Mouse (Mus musculus) CH12.LX (cell line): ENCODE data around the gene Rapgef4. TPM values are rescaled to one million over a fixed set of nuclear protein-coding genes. Genes with fewer than 3 reads are reported as not detected.

ENCODE experiments used
- DNase-seq: peaks from one replicate; pipeline ENCODE4 v3.0.0-alpha.2; 2013; ENCODE audit errors: extremely low read depth
- H3K27ac ChIP-seq: 2 replicates; pipeline ENCODE4 v1.5.1; 2012; ENCODE audit warnings: low read depth, mild to moderate bottlenecking, control low read depth, moderate library complexity; ENCODE audit not compliant: insufficient read depth
- H3K27me3 ChIP-seq: replicated peaks from 2 replicates; pipeline ENCODE3; 2012; ENCODE audit warnings: inconsistent platforms
- H3K36me3 ChIP-seq, 2 experiments: replicated peaks in 1 of 2; 2 replicates each; pipeline versions ENCODE3 to v1.6.1; 2012; ENCODE audit warnings: inconsistent platforms in 1 of 2, low read length in 1 of 2, mild to moderate bottlenecking in 1 of 2, mixed read lengths in 1 of 2, moderate library complexity in 1 of 2; ENCODE audit not compliant: control insufficient read depth in 1 of 2, insufficient read depth in 1 of 2
- H3K4me1 ChIP-seq, 2 experiments: 2 replicates each; pipeline ENCODE4 v1.6.1; 2012; ENCODE audit warnings: inconsistent platforms in 1 of 2, moderate library complexity in 1 of 2; ENCODE audit not compliant: insufficient read depth in 2 of 2, control insufficient read depth in 1 of 2
- H3K4me2 ChIP-seq: 2 replicates; pipeline ENCODE4 v1.6.1; 2012; ENCODE audit warnings: low read depth, mild to moderate bottlenecking, control low read depth; ENCODE audit not compliant: poor library complexity, insufficient read depth, severe bottlenecking
- H3K4me3 ChIP-seq, 3 experiments: fragments of 150-350 bp in 1 of 3; sonication (generic) in 1 of 3; replicated peaks in 1 of 3; 2 replicates each; pipeline versions ENCODE3 to v1.5.1; 2011 to 2012; ENCODE audit warnings: low read depth in 2 of 3, low read length in 2 of 3, mild to moderate bottlenecking in 2 of 3, moderate library complexity in 2 of 3, control low read depth in 1 of 3, improper control_type of control experiment in 1 of 3, inconsistent platforms in 1 of 3, mixed read lengths in 1 of 3; ENCODE audit not compliant: poor library complexity in 1 of 3
- H3K79me2 ChIP-seq: replicated peaks from 2 replicates; pipeline ENCODE4 v1.6.1; 2012; ENCODE audit warnings: mild to moderate bottlenecking, moderate library complexity; ENCODE audit not compliant: control insufficient read depth, poor library complexity, insufficient read depth, severe bottlenecking; ENCODE audit errors: extremely low read depth
- H3K9ac ChIP-seq: 2 replicates; pipeline ENCODE4 v1.6.1; 2012; ENCODE audit warnings: low read depth, mild to moderate bottlenecking, control low read depth, moderate library complexity; ENCODE audit not compliant: insufficient read depth
- H3K9me3 ChIP-seq: replicated peaks from 2 replicates; pipeline ENCODE3; 2012; ENCODE audit warnings: low read length, inconsistent platforms, mixed read lengths
- BHLHE40 ChIP-seq: IDR thresholded peaks from 2 replicates; pipeline ENCODE4 v1.6.1; 2011; ENCODE audit warnings: mild to moderate bottlenecking, low read depth, low read length, improper control_type of control experiment
- CHD1 ChIP-seq: IDR thresholded peaks from 2 replicates; pipeline ENCODE4 v1.6.1; 2012; ENCODE audit warnings: low read depth, low read length, improper control_type of control experiment, inconsistent platforms
- ELF1 ChIP-seq: IDR thresholded peaks from 2 replicates; pipeline ENCODE4 v1.6.1; 2014; ENCODE audit warnings: low read depth, mild to moderate bottlenecking, inconsistent platforms, low read length, improper control_type of control experiment
- ETS1 ChIP-seq: conservative IDR thresholded peaks from 2 replicates; pipeline ENCODE4 v1.6.1; 2012; ENCODE audit warnings: low read depth, mild to moderate bottlenecking, inconsistent platforms, low read length, improper control_type of control experiment, moderate library complexity
- GABPA ChIP-seq: IDR thresholded peaks from 2 replicates; pipeline ENCODE4 v1.6.1; 2012; ENCODE audit warnings: low read depth, low read length, improper control_type of control experiment, inconsistent platforms; ENCODE audit not compliant: insufficient replicate concordance
- JUN ChIP-seq: IDR thresholded peaks from 2 replicates; pipeline ENCODE4 v1.6.1; 2011; ENCODE audit warnings: low read depth, mild to moderate bottlenecking, low read length, improper control_type of control experiment, moderate library complexity; ENCODE audit not compliant: insufficient read depth
- NELFE ChIP-seq: IDR thresholded peaks from 2 replicates; pipeline ENCODE4 v1.6.1; 2011; ENCODE audit warnings: low read depth, low read length, improper control_type of control experiment
- POLR2AphosphoS2 ChIP-seq: IDR thresholded peaks from 2 replicates; pipeline ENCODE4 v1.6.1; 2011; ENCODE audit warnings: low read depth, low read length, improper control_type of control experiment
- RAD21 ChIP-seq: IDR thresholded peaks from 2 replicates; pipeline ENCODE4 v1.6.1; 2011; ENCODE audit warnings: low read depth, mild to moderate bottlenecking, low read length, improper control_type of control experiment, moderate library complexity
- SMC3 ChIP-seq: IDR thresholded peaks from 2 replicates; pipeline ENCODE4 v1.6.1; 2011; ENCODE audit warnings: low read depth, low read length, improper control_type of control experiment
- TBP ChIP-seq: conservative IDR thresholded peaks from 2 replicates; pipeline ENCODE4 v1.6.1; 2011; ENCODE audit warnings: low read depth, low read length, improper control_type of control experiment
- TCF12 ChIP-seq: IDR thresholded peaks from 2 replicates; pipeline ENCODE4 v1.6.1; 2014; ENCODE audit warnings: low read depth, mild to moderate bottlenecking, inconsistent platforms, low read length, improper control_type of control experiment
- UBTF ChIP-seq: IDR thresholded peaks from 2 replicates; pipeline ENCODE4 v1.6.1; 2012; ENCODE audit warnings: low read depth, mild to moderate bottlenecking, inconsistent platforms, low read length, improper control_type of control experiment, moderate library complexity
- USF1 ChIP-seq: IDR thresholded peaks from 2 replicates; pipeline ENCODE4 v1.6.1; 2014; ENCODE audit warnings: low read depth, mild to moderate bottlenecking, inconsistent platforms, low read length, improper control_type of control experiment
- USF2 ChIP-seq: conservative IDR thresholded peaks from 2 replicates; pipeline ENCODE4 v1.6.1; 2011; ENCODE audit warnings: low read depth, low read length, improper control_type of control experiment
- ZC3H11A ChIP-seq: IDR thresholded peaks from 2 replicates; pipeline ENCODE4 v1.6.1; 2012; ENCODE audit warnings: low read depth, mild to moderate bottlenecking, inconsistent platforms, low read length, improper control_type of control experiment
- ZMIZ1 ChIP-seq: IDR thresholded peaks from 2 replicates; pipeline ENCODE4 v1.6.1; 2012; ENCODE audit warnings: low read depth, mild to moderate bottlenecking, inconsistent platforms, low read length, improper control_type of control experiment
- ZNF384 ChIP-seq: IDR thresholded peaks from 2 replicates; pipeline ENCODE4 v1.6.1; 2012; ENCODE audit warnings: low read depth, low read length, improper control_type of control experiment, inconsistent platforms
- dilution Hi-C: fragments of 300-500 bp; cut with MboI; formaldehyde crosslinking; loops from 2 replicates; pipeline ENCODE4 v1.14.3; 2020; ENCODE audit warnings: low sequenced_read_pairs; ENCODE audit not compliant: extremely low pct_unique_long_range_greater_than_20kb, extremely low pct_ligation_motif_present
- in situ Hi-C: fragments of 300-500 bp; cut with MboI; formaldehyde crosslinking; loops from 3 replicates; pipeline ENCODE4 v1.14.3; 2019; ENCODE audit warnings: low sequenced_read_pairs, low pct_ligation_motif_present, low pct_unique_long_range_greater_than_20kb, mixed read lengths
- polyA plus RNA-seq: library from polyadenylated mRNA; unstranded; fragments of >175 nt; gene quantifications from 2 replicates; pipeline ENCODE4 v1.2.1, GENCODE M21; 2012; ENCODE audit warnings: low read depth; ENCODE audit not compliant: insufficient read length
- total RNA-seq, 2 experiments: library from RNA; depleted of rRNA; stranded (reverse); fragments of 300-350 nt in 1 of 2; fragments of >200 nt in 1 of 2; gene quantifications; 2 replicates each; pipeline ENCODE4 v1.2.3; 2012 to 2014

Gene Rapgef4
- total and polyA plus RNA-seq, 3 experiments: 0.12 to 0.13 TPM; not detected in 1

GRCm38 (mm10) chr2:72181443-72181842 is 200.4 kb downstream of the Rapgef4 start:
- no peak for TF ChIP-seq ETS1
- no peak for TF ChIP-seq NELFE
- TF ChIP-seq ZMIZ1: no peak
- TF ChIP-seq JUN: no peak
- no peak for TF ChIP-seq ZNF384
- no peak for TF ChIP-seq CHD1
- TF ChIP-seq BHLHE40: no peak
- TF ChIP-seq ELF1: no peak
- no peak for TF ChIP-seq RAD21
- no peak for TF ChIP-seq TCF12
- no peak for TF ChIP-seq ZC3H11A
- TF ChIP-seq USF2: no peak
- no peak for TF ChIP-seq SMC3
- TF ChIP-seq USF1: no peak
- Histone ChIP-seq H3K36me3 (no peaks in the 10 kb centered on the region), H3K27me3 (no peaks in the 10 kb centered on the region), H3K9me3 (no peaks in the 10 kb centered on the region), H3K4me3 (no peak overlapping the region), H3K4me1 (peaks cover 0 to 17% of the 10 kb centered on the region in 2 experiments; a peak in 2 of 4 replicates), H3K9ac (no peak overlapping the region), H3K27ac (no peak overlapping the region), H3K79me2 (no peaks in the 10 kb centered on the region), H3K4me2 (no peak overlapping the region)
- DNase-seq: no peak
- in situ Hi-C loops (no loop called here), dilution Hi-C loops (no loop called here)

GRCm38 (mm10) chr2:72183751-72184150 is 202.7 kb downstream of the Rapgef4 start:
- no peak for TF ChIP-seq GABPA
- no peak for TF ChIP-seq TBP
- no peak for TF ChIP-seq UBTF
- no peak for TF ChIP-seq POLR2AphosphoS2
- no peak for TF ChIP-seq NELFE
- TF ChIP-seq, all 38 proteins: peak for 0
- in situ Hi-C loops (no loop called here), dilution Hi-C loops (no loop called here)
- Histone ChIP-seq H3K27me3 (no peaks in the 10 kb centered on the region), H3K4me1 (peaks cover 2 to 11% of the 10 kb centered on the region in 2 experiments; a peak in 3 of 4 replicates), H3K4me3 (no peak overlapping the region), H3K9me3 (no peaks in the 10 kb centered on the region), H3K36me3 (no peaks in the 10 kb centered on the region), H3K4me2 (no peak overlapping the region), H3K79me2 (no peaks in the 10 kb centered on the region), H3K27ac (no peak overlapping the region), H3K9ac (no peak overlapping the region)
- DNase-seq: no peak
